Mouse (Mus musculus): ENCODE data around the gene Cyp2f2. TPM values are rescaled to one million over a fixed set of nuclear protein-coding genes. Genes with fewer than 3 reads are reported as not detected.

The Cyp2f2 gene
- polyA plus RNA-seq, 1 experiment from 2014 or later: not detected

DNA sequence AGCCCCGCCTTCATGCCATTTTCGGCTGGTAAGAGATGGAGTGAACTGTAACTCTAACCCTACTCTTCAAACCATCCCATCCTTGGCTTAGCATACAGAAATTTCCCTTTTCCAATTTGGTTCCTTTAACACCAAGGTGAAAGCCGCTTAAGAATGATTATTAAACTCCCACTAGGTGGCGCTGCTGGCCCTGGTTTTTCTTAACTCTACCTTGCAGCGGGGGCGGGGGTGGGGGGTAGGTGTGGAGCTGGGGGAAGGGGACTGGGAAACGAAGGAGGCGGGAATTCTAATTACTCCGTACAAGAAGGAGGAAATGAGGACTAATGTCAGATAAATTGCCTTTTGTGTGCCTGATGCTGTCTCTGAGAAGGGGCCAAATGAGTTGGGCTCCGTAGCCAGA lies 12.9 kb downstream of the Cyp2f2 start:
- H3K36me3 ChIP-seq (ENCODE audit: control insufficient read depth, insufficient read depth, low read length): no peaks in the 10 kb centered on the region
- no peak overlapping the region for H3K9ac ChIP-seq (replicated peaks; ENCODE audit: low read depth, low read length)
- no peaks in the 10 kb centered on the region for H3K9me3 ChIP-seq (ENCODE audit: control insufficient read depth, low read length)
- no peak overlapping the region for H3K4me3 ChIP-seq (ENCODE audit: low read depth, low read length)
- WGBS: 10% methylated on average over 10 of the region's 10 CpGs
- H3K4me2 ChIP-seq (ENCODE audit: low read depth, low read length): no peak overlapping the region
- no peaks in the 10 kb centered on the region for H3K4me1 ChIP-seq (ENCODE audit: control insufficient read depth, insufficient read depth, low read length)
- no peaks in the 10 kb centered on the region for H3K27me3 ChIP-seq (ENCODE audit: control insufficient read depth, insufficient read depth, low read length)
- no peak overlapping the region for H3K27ac ChIP-seq (ENCODE audit: low read depth, low read length)
- no peak for ATAC-seq (ENCODE audit: low read depth)

GRCm38 (mm10) chr7:27133156-27133555 lies 13.4 kb downstream of the Cyp2f2 start:
- no peak for ATAC-seq (ENCODE audit: low read depth)

DNA sequence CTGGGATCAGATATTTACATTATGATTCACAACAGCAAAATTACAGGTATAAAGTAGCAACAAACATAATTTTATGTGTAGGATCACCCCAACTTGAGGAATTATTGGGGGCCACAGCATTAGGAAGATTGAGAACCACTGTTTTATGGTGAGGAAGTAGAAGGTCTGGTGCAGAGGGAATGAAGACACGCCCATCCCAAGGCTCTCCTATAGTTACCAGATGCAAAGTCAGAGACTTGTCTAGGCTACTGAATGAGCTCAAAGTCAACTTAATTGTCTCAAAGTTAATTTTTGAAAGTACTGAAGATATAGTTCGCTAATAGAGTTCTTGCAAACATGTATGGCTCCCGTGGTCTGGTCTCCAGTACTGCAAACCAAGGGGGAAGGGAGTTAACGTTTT lies 14.0 kb downstream of the Cyp2f2 start:
- Histone ChIP-seq H3K36me3 (ENCODE audit: control insufficient read depth, insufficient read depth, low read length) (no peaks in the 10 kb centered on the region), H3K9me3 (ENCODE audit: control insufficient read depth, low read length) (no peaks in the 10 kb centered on the region)
- WGBS: 88% methylated on average over 4 of the region's 4 CpGs

More at GRCm38 (mm10) chr7:27133156-27133555, 13.4 kb downstream of the Cyp2f2 start:
- Histone ChIP-seq H3K27me3 (ENCODE audit: control insufficient read depth, insufficient read depth, low read length) (no peaks in the 10 kb centered on the region), H3K9ac (replicated peaks; ENCODE audit: low read depth, low read length) (no peak overlapping the region), H3K4me3 (ENCODE audit: low read depth, low read length) (no peak overlapping the region), H3K4me2 (ENCODE audit: low read depth, low read length) (no peak overlapping the region), H3K36me3 (ENCODE audit: control insufficient read depth, insufficient read depth, low read length) (no peaks in the 10 kb centered on the region), H3K9me3 (ENCODE audit: control insufficient read depth, low read length) (no peaks in the 10 kb centered on the region), H3K27ac (ENCODE audit: low read depth, low read length) (no peak overlapping the region), H3K4me1 (ENCODE audit: control insufficient read depth, insufficient read depth, low read length) (no peaks in the 10 kb centered on the region)
- WGBS: 72% methylated on average over 12 of the region's 12 CpGs

GRCm38 (mm10) chr7:27136410-27136996 lies 16.8 kb downstream of the Cyp2f2 start:
- Histone ChIP-seq H3K27me3 (ENCODE audit: control insufficient read depth, insufficient read depth, low read length) (no peaks in the 10 kb centered on the region), H3K9me3 (ENCODE audit: control insufficient read depth, low read length) (no peaks in the 10 kb centered on the region), H3K4me1 (ENCODE audit: control insufficient read depth, insufficient read depth, low read length) (no peaks in the 10 kb centered on the region), H3K4me2 (ENCODE audit: low read depth, low read length) (no peak overlapping the region), H3K9ac (replicated peaks; ENCODE audit: low read depth, low read length) (no peak overlapping the region), H3K36me3 (ENCODE audit: control insufficient read depth, insufficient read depth, low read length) (no peaks in the 10 kb centered on the region), H3K27ac (ENCODE audit: low read depth, low read length) (no peak overlapping the region), H3K4me3 (ENCODE audit: low read depth, low read length) (no peak overlapping the region)
- ATAC-seq (ENCODE audit: low read depth): no peak
- WGBS: 65% methylated on average over 8 of the region's 8 CpGs

More for the DNA sequence above, 14.0 kb downstream of the Cyp2f2 start:
- H3K4me2 ChIP-seq (ENCODE audit: low read depth, low read length): no peak overlapping the region
- H3K4me1 ChIP-seq (ENCODE audit: control insufficient read depth, insufficient read depth, low read length): no peaks in the 10 kb centered on the region
- no peak overlapping the region for H3K4me3 ChIP-seq (ENCODE audit: low read depth, low read length)
- no peak overlapping the region for H3K27ac ChIP-seq (ENCODE audit: low read depth, low read length)
- H3K27me3 ChIP-seq (ENCODE audit: control insufficient read depth, insufficient read depth, low read length): no peaks in the 10 kb centered on the region
- ATAC-seq (ENCODE audit: low read depth): no peak
- no peak overlapping the region for H3K9ac ChIP-seq (replicated peaks; ENCODE audit: low read depth, low read length)

- Histone ChIP-seq H3K9ac (replicated peaks; ENCODE audit: low read depth, low read length) (no peak within 1 kb of the TSS), H3K27ac (ENCODE audit: low read depth, low read length) (no peak within 1 kb of the TSS), H3K36me3 (ENCODE audit: control insufficient read depth, insufficient read depth, low read length) (peaks cover 11% of the 10 kb centered on the region; the same call in 1 of the 2 replicates), H3K27me3 (ENCODE audit: control insufficient read depth, insufficient read depth, low read length) (no peaks in the 10 kb centered on the region), H3K9me3 (ENCODE audit: control insufficient read depth, low read length) (no peaks in the 10 kb centered on the region), H3K4me3 (ENCODE audit: low read depth, low read length) (no peak within 1 kb of the TSS), H3K4me1 (ENCODE audit: control insufficient read depth, insufficient read depth, low read length) (no peaks in the 10 kb centered on the region), H3K4me2 (ENCODE audit: low read depth, low read length) (no peak within 1 kb of the TSS)
- ATAC-seq (ENCODE audit: low read depth): no peak
- 81% methylated on average over 10 of the region's 10 CpGs for WGBS
These were observed 33.6 kb downstream of the Cyp2f2 start, which contains the start of gene Cyp2t4 for GRCm38 (mm10) chr7:27153205-27153764. Gene Cyp2t4, plus strand, starts transcription at chr7:27153714.

DNA sequence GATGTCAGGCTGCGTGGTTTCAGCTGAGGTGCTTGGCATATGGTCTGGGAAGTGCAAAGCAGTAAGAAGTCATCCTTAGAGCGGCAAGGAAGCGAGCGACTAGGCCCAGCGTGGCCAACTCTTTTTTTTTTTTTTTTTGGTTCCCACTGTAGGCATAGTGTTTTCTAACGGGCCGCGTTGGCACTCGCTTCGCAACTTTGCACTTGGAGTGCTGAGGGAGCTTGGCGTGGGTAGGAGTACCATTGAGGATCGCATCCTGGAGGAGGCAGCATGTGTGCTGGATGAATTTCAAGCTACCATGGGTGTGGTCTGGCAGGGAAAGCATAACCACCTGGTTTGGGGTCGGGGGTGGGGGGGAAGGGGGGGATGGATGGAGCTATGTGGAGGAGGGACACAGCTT lies 36.3 kb downstream of the Cyp2f2 start:
- peaks cover 11% of the 10 kb centered on the region; the same call in 1 of the 2 replicates for H3K4me1 ChIP-seq (ENCODE audit: control insufficient read depth, insufficient read depth, low read length)
- no peaks in the 10 kb centered on the region for H3K9me3 ChIP-seq (ENCODE audit: control insufficient read depth, low read length)
- ATAC-seq (ENCODE audit: low read depth): no peak
- H3K9ac ChIP-seq (replicated peaks; ENCODE audit: low read depth, low read length): no peak overlapping the region
- H3K4me3 ChIP-seq (ENCODE audit: low read depth, low read length): no peak overlapping the region
- WGBS: 85% methylated on average over 13 of the region's 13 CpGs
- no peaks in the 10 kb centered on the region for H3K27me3 ChIP-seq (ENCODE audit: control insufficient read depth, insufficient read depth, low read length)
- H3K27ac ChIP-seq (ENCODE audit: low read depth, low read length): no peak overlapping the region
- H3K36me3 ChIP-seq (ENCODE audit: control insufficient read depth, insufficient read depth, low read length): peaks cover 27% of the 10 kb centered on the region
- no peak overlapping the region for H3K4me2 ChIP-seq (ENCODE audit: low read depth, low read length)

DNA sequence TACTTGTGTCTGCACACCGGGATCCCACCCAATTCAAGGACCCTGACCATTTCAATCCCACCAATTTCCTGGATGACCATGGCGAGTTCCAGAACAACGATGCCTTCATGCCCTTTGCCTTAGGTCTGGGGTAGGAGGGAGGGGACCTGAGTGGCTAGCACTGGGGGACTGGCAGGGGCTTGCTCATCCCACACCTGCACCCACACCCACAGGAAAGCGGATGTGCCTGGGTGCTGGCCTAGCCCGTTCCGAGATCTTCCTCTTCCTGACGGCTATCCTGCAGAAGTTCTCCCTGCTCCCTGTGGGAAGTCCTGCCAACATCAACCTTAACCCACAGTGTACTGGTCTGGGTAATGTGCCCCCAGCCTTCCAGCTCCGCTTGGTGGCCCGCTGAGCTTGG lies 38.5 kb downstream of the Cyp2f2 start:
- WGBS: 92% methylated on average over 9 of the region's 9 CpGs
- Histone ChIP-seq H3K9ac (replicated peaks; ENCODE audit: low read depth, low read length) (no peak overlapping the region), H3K4me2 (ENCODE audit: low read depth, low read length) (no peak overlapping the region), H3K4me3 (ENCODE audit: low read depth, low read length) (no peak overlapping the region), H3K36me3 (ENCODE audit: control insufficient read depth, insufficient read depth, low read length) (peaks cover 29% of the 10 kb centered on the region), H3K4me1 (ENCODE audit: control insufficient read depth, insufficient read depth, low read length) (peaks cover 31% of the 10 kb centered on the region), H3K9me3 (ENCODE audit: control insufficient read depth, low read length) (no peaks in the 10 kb centered on the region), H3K27me3 (ENCODE audit: control insufficient read depth, insufficient read depth, low read length) (no peaks in the 10 kb centered on the region), H3K27ac (ENCODE audit: low read depth, low read length) (no peak overlapping the region)
- ATAC-seq (ENCODE audit: low read depth): no peak

DNA sequence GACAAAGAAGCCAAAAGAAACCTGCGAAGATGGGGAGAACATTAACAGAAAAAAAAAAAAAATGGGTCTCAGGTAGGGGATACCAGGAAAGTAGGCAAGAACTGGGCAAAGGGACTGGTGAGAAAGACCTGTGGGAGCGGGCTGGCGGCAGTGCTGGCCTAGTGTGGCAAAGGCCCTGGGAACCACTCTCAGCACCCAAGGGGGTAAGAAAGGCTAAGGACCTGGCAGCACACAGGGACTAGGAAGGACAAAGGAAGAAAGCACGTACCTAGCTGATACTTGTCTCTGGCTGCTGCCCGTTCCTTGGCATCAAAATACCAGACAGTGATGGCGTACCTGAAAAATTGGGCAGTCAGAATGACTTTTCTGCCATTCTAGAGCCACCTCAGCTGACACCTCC lies 39.5 kb downstream of the Cyp2f2 start:
- ATAC-seq (ENCODE audit: low read depth): no peak
- Histone ChIP-seq H3K27ac (ENCODE audit: low read depth, low read length) (no peak overlapping the region), H3K27me3 (ENCODE audit: control insufficient read depth, insufficient read depth, low read length) (no peaks in the 10 kb centered on the region), H3K9ac (replicated peaks; ENCODE audit: low read depth, low read length) (no peak overlapping the region), H3K4me3 (ENCODE audit: low read depth, low read length) (no peak overlapping the region), H3K36me3 (ENCODE audit: control insufficient read depth, insufficient read depth, low read length) (peaks cover 29% of the 10 kb centered on the region), H3K4me1 (ENCODE audit: control insufficient read depth, insufficient read depth, low read length) (peaks cover 42% of the 10 kb centered on the region), H3K9me3 (ENCODE audit: control insufficient read depth, low read length) (no peaks in the 10 kb centered on the region), H3K4me2 (ENCODE audit: low read depth, low read length) (no peak overlapping the region)
- WGBS: 97% methylated on average over 6 of the region's 6 CpGs

DNA sequence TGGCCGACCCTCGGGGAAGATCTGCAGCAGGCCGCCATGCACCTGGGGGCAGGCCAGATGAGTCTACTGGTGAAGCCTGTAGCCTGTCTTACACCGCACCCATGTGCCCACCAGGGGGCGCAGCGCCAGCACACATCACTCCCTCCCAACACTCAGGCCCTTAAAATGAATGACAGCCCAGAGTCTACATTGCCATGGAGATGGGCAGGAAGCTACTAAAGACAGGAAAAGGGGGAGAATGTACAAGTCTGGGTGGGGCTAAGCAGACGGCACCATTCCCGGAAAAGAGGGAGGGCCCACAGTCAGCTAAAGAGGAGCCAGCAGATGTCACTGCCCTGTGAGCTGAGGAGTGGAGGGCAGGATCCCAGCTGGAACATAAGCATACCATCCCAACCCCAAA lies 40.2 kb downstream of the Cyp2f2 start:
- Histone ChIP-seq H3K4me2 (ENCODE audit: low read depth, low read length) (no peak overlapping the region), H3K36me3 (ENCODE audit: control insufficient read depth, insufficient read depth, low read length) (peaks cover 29% of the 10 kb centered on the region), H3K4me3 (ENCODE audit: low read depth, low read length) (no peak overlapping the region), H3K4me1 (ENCODE audit: control insufficient read depth, insufficient read depth, low read length) (peaks cover 48% of the 10 kb centered on the region), H3K9ac (replicated peaks; ENCODE audit: low read depth, low read length) (no peak overlapping the region), H3K9me3 (ENCODE audit: control insufficient read depth, low read length) (no peaks in the 10 kb centered on the region), H3K27me3 (ENCODE audit: control insufficient read depth, insufficient read depth, low read length) (no peaks in the 10 kb centered on the region), H3K27ac (ENCODE audit: low read depth, low read length) (no peak overlapping the region; the same call in 1 of the 2 replicates)
- 12% methylated on average over 8 of the region's 8 CpGs for WGBS
- ATAC-seq (ENCODE audit: low read depth): peak; percentile 93
